Mouse (Mus musculus) embryonic facial prominence, embryonic 12.5 days (tissue): ENCODE data around the gene Blm. TPM values are rescaled to one million over a fixed set of nuclear protein-coding genes. Genes with fewer than 3 reads are reported as not detected.

Experiments
- ATAC-seq: fragments of 200-750 bp; cut with Nextera tagmentation; 2 replicates; pipeline ENCODE4 v1.8.0; 2017; ENCODE audit not compliant: insufficient number of reproducible peaks, insufficient read depth, low FRiP score, low TSS enrichment
- H3K27ac ChIP-seq: fragments of 300-500 bp; sonication (generic); 2 replicates; pipeline ENCODE4 v1.5.1; 2016; ENCODE audit warnings: mild to moderate bottlenecking
- H3K27me3 ChIP-seq: fragments of 300-500 bp; sonication (generic); 2 replicates; pipeline ENCODE4 v1.6.1; 2016; ENCODE audit warnings: mild to moderate bottlenecking, moderate library complexity
- H3K36me3 ChIP-seq: fragments of 300-500 bp; sonication (generic); 2 replicates; pipeline ENCODE4 v1.6.1; 2016; ENCODE audit warnings: mild to moderate bottlenecking
- H3K4me1 ChIP-seq: fragments of 300-500 bp; sonication (generic); 2 replicates; pipeline ENCODE4 v1.6.1; 2016
- H3K4me2 ChIP-seq: fragments of 300-500 bp; sonication (generic); replicated peaks from 2 replicates; pipeline ENCODE4 v1.6.1; 2016; ENCODE audit warnings: mild to moderate bottlenecking, moderate library complexity
- H3K4me3 ChIP-seq: fragments of 300-500 bp; sonication (generic); 2 replicates; pipeline ENCODE4 v1.5.1; 2016; ENCODE audit warnings: mild to moderate bottlenecking
- H3K9ac ChIP-seq: fragments of 300-500 bp; sonication (generic); 2 replicates; pipeline ENCODE4 v1.6.1; 2016; ENCODE audit warnings: mild to moderate bottlenecking, moderate library complexity
- H3K9me3 ChIP-seq: fragments of 300-500 bp; sonication (generic); 2 replicates; pipeline ENCODE4 v1.6.1; 2016; ENCODE audit warnings: mild to moderate bottlenecking, moderate library complexity
- WGBS: fragments of 180-500 bp; shearing (Covaris S2); methylation state at CpG from one replicate; pipeline ENCODE4 v1.1.7; 2016; 5-methylcytosine and 5-hydroxymethylcytosine counted together
- polyA plus RNA-seq: library from polyadenylated mRNA; unstranded; fragments of >200 nt; fragmentation: Nextera tagmentation; extraction: Ambion mirVana; gene quantifications from 2 replicates; pipeline ENCODE4 v1.2.1, GENCODE M21; 2016

Gene Blm
- polyA plus RNA-seq, 1 experiment from 2014 or later: 37.6 TPM

GRCm38 (mm10) chr7:80491086-80491485, 43.8 kb downstream of the Blm start:
- H3K9me3 ChIP-seq: no peaks in the 10 kb centered on the region
- no peak overlapping the region for H3K9ac ChIP-seq
- no peaks in the 10 kb centered on the region for H3K27me3 ChIP-seq
- no peaks in the 10 kb centered on the region for H3K4me1 ChIP-seq
- no peak overlapping the region for H3K27ac ChIP-seq
- H3K4me2 ChIP-seq: no peak overlapping the region
- no peak for ATAC-seq
- 91% methylated on average over 3 of the region's 3 CpGs for WGBS
- peaks cover 30% of the 10 kb centered on the region for H3K36me3 ChIP-seq
- no peak overlapping the region for H3K4me3 ChIP-seq

GRCm38 (mm10) chr7:80490351-80490750, 44.6 kb downstream of the Blm start:
- Histone ChIP-seq H3K36me3 (peaks cover 30% of the 10 kb centered on the region), H3K27me3 (no peaks in the 10 kb centered on the region), H3K4me3 (no peak overlapping the region), H3K4me2 (no peak overlapping the region), H3K9me3 (no peaks in the 10 kb centered on the region), H3K9ac (no peak overlapping the region), H3K27ac (no peak overlapping the region), H3K4me1 (no peaks in the 10 kb centered on the region)
- no peak for ATAC-seq
- 96% methylated on average over 2 of the region's 2 CpGs for WGBS

- Histone ChIP-seq H3K4me2 (no peak overlapping the region), H3K9me3 (no peaks in the 10 kb centered on the region), H3K4me1 (no peaks in the 10 kb centered on the region), H3K36me3 (peaks cover 23% of the 10 kb centered on the region), H3K27ac (no peak overlapping the region), H3K4me3 (no peak overlapping the region), H3K9ac (no peak overlapping the region), H3K27me3 (no peaks in the 10 kb centered on the region)
- ATAC-seq: no peak
- 65% methylated on average over 1 of the region's 1 CpGs for WGBS
These were observed 45.5 kb downstream of the Blm start for GRCm38 (mm10) chr7:80489445-80489844.

- Histone ChIP-seq H3K27me3 (no peaks in the 10 kb centered on the region), H3K4me3 (no peak overlapping the region), H3K4me2 (no peak overlapping the region), H3K9me3 (no peaks in the 10 kb centered on the region), H3K36me3 (peaks cover 13% of the 10 kb centered on the region), H3K9ac (no peak overlapping the region), H3K4me1 (no peaks in the 10 kb centered on the region), H3K27ac (no peak overlapping the region)
- WGBS: 82% methylated on average over 4 of the region's 4 CpGs
- no peak for ATAC-seq
These were observed 47.7 kb downstream of the Blm start for GRCm38 (mm10) chr7:80487239-80487638.

- H3K36me3 ChIP-seq: peaks cover 18% of the 10 kb centered on the region
- peak overlapping the region; percentile 77 for H3K27ac ChIP-seq
- H3K9ac ChIP-seq: no peak overlapping the region
- no peaks in the 10 kb centered on the region for H3K27me3 ChIP-seq
- 0 out of 2 replicates have a peak, but pooled peaks cover 4% of the 10 kb centered on the region for H3K4me1 ChIP-seq
- H3K4me2 ChIP-seq: no peak overlapping the region
- H3K9me3 ChIP-seq: no peaks in the 10 kb centered on the region
- WGBS: 33% methylated on average over 7 of the region's 7 CpGs
- no peak for ATAC-seq
- H3K4me3 ChIP-seq: no peak overlapping the region
These were observed 54.8 kb downstream of the Blm start for GRCm38 (mm10) chr7:80480097-80480496.

- no peaks in the 10 kb centered on the region for H3K27me3 ChIP-seq
- whole genome bisulfite sequencing: 96% methylated on average over 7 of the region's 7 CpGs
- peaks cover 30% of the 10 kb centered on the region for H3K36me3 ChIP-seq
These were observed 61.1 kb downstream of the Blm start for GRCm38 (mm10) chr7:80473837-80474236.

GRCm38 (mm10) chr7:80468851-80469250, 66.1 kb downstream of the Blm start:
- Histone ChIP-seq H3K4me3 (no peak overlapping the region), H3K4me2 (no peak overlapping the region), H3K4me1 (no peaks in the 10 kb centered on the region), H3K9me3 (no peaks in the 10 kb centered on the region), H3K27ac (no peak overlapping the region), H3K9ac (no peak overlapping the region), H3K27me3 (no peaks in the 10 kb centered on the region), H3K36me3 (peaks cover 41% of the 10 kb centered on the region)
- WGBS: 80% methylated on average over 2 of the region's 2 CpGs
- ATAC-seq: no peak

More at GRCm38 (mm10) chr7:80473837-80474236, 61.1 kb downstream of the Blm start:
- H3K4me3 ChIP-seq: no peak overlapping the region
- no peak overlapping the region for H3K9ac ChIP-seq
- H3K4me1 ChIP-seq: no peaks in the 10 kb centered on the region
- H3K4me2 ChIP-seq: no peak overlapping the region
- no peaks in the 10 kb centered on the region for H3K9me3 ChIP-seq
- ATAC-seq: no peak
- H3K27ac ChIP-seq: no peak overlapping the region

GRCm38 (mm10) chr7:80467334-80467733, 67.6 kb downstream of the Blm start:
- Histone ChIP-seq H3K4me3 (no peak overlapping the region), H3K4me1 (no peaks in the 10 kb centered on the region), H3K27ac (no peak overlapping the region), H3K9me3 (no peaks in the 10 kb centered on the region), H3K4me2 (no peak overlapping the region), H3K27me3 (no peaks in the 10 kb centered on the region), H3K36me3 (peaks cover 35% of the 10 kb centered on the region), H3K9ac (no peak overlapping the region)
- 95% methylated on average over 2 of the region's 2 CpGs for WGBS
- no peak for ATAC-seq

GRCm38 (mm10) chr7:80464831-80465230, 70.1 kb downstream of the Blm start:
- 84% methylated on average over 5 of the region's 5 CpGs for WGBS
- H3K9ac ChIP-seq: no peak overlapping the region
- no peak overlapping the region for H3K27ac ChIP-seq
- H3K4me1 ChIP-seq: no peaks in the 10 kb centered on the region
- H3K9me3 ChIP-seq: no peaks in the 10 kb centered on the region
- no peaks in the 10 kb centered on the region for H3K27me3 ChIP-seq
- peaks cover 40% of the 10 kb centered on the region for H3K36me3 ChIP-seq
- H3K4me2 ChIP-seq: no peak overlapping the region
- ATAC-seq: no peak
- no peak overlapping the region for H3K4me3 ChIP-seq

GRCm38 (mm10) chr7:80461891-80462290, 73.0 kb downstream of the Blm start:
- ATAC-seq: no peak
- H3K9me3 ChIP-seq: no peaks in the 10 kb centered on the region
- no peak overlapping the region for H3K27ac ChIP-seq
- no peak overlapping the region for H3K4me2 ChIP-seq
- H3K27me3 ChIP-seq: no peaks in the 10 kb centered on the region
- H3K36me3 ChIP-seq: peaks cover 31% of the 10 kb centered on the region
- 79% methylated on average over 7 of the region's 7 CpGs for WGBS
- H3K4me1 ChIP-seq: peaks cover 7% of the 10 kb centered on the region
- H3K4me3 ChIP-seq: no peak overlapping the region
- no peak overlapping the region for H3K9ac ChIP-seq

- Histone ChIP-seq H3K9me3 (no peaks in the 10 kb centered on the region), H3K36me3 (peaks cover 32% of the 10 kb centered on the region), H3K27ac (no peak overlapping the region), H3K4me3 (no peak overlapping the region), H3K4me1 (peaks cover 7% of the 10 kb centered on the region), H3K9ac (no peak overlapping the region), H3K27me3 (no peaks in the 10 kb centered on the region), H3K4me2 (no peak overlapping the region)
- ATAC-seq: no peak
- WGBS: 92% methylated on average over 4 of the region's 4 CpGs
These were observed 74.0 kb downstream of the Blm start for GRCm38 (mm10) chr7:80460892-80461291.

- H3K27me3 ChIP-seq: no peaks in the 10 kb centered on the region
- WGBS: 91% methylated on average over 5 of the region's 5 CpGs
- no peak overlapping the region for H3K27ac ChIP-seq
- H3K4me2 ChIP-seq: no peak overlapping the region
- peaks cover 7% of the 10 kb centered on the region for H3K4me1 ChIP-seq
- H3K9ac ChIP-seq: no peak overlapping the region
- no peak overlapping the region for H3K4me3 ChIP-seq
- no peaks in the 10 kb centered on the region for H3K9me3 ChIP-seq
- peaks cover 28% of the 10 kb centered on the region for H3K36me3 ChIP-seq
- ATAC-seq: no peak
These were observed 74.7 kb downstream of the Blm start for GRCm38 (mm10) chr7:80460199-80460598.

- H3K36me3 ChIP-seq: peaks cover 42% of the 10 kb centered on the region
- ATAC-seq: no peak
- H3K27me3 ChIP-seq: no peaks in the 10 kb centered on the region
- H3K9ac ChIP-seq: no peak overlapping the region
- 0 out of 2 replicates have a peak overlapping the region, but pooled peaks have one; percentile 5 for H3K27ac ChIP-seq
- H3K4me3 ChIP-seq: no peak overlapping the region
- WGBS: 79% methylated on average over 3 of the region's 3 CpGs
- H3K9me3 ChIP-seq: no peaks in the 10 kb centered on the region
- H3K4me1 ChIP-seq: peaks cover 7% of the 10 kb centered on the region
- H3K4me2 ChIP-seq: no peak overlapping the region
These were observed 77.0 kb downstream of the Blm start for GRCm38 (mm10) chr7:80457831-80458343.
